Mouse (Mus musculus) forebrain, embryonic 16.5 days (tissue): ENCODE measurements at regions not wholly inside any gene's neighbourhood (a gene's known extent, or its start where the extent isn't known, plus 50 kb on each side); places are given as distances from the start of the nearest gene placed in this dataset.
"Not testable (repeated sequence)": the region's sequence is repeated elsewhere in the genome, so short reads cannot be mapped to it uniquely, and the experiment has no call there.

ENCODE experiments used
- ATAC-seq: fragments of 200-750 bp; cut with Nextera tagmentation; 2 replicates; pipeline ENCODE4 v1.8.0; 2017; ENCODE audit warnings: mild to moderate bottlenecking, moderate library complexity
- H3K27ac ChIP-seq: fragments of 300-500 bp; sonication (generic); 2 replicates; pipeline ENCODE4 v1.5.1; 2014; ENCODE audit warnings: low read length, control low read depth
- H3K27me3 ChIP-seq: fragments of 300-500 bp; sonication (generic); replicated peaks from 2 replicates; pipeline ENCODE4 v1.6.1; 2014; ENCODE audit warnings: low read length; ENCODE audit not compliant: control insufficient read depth, insufficient read depth
- H3K36me3 ChIP-seq: fragments of 300-500 bp; sonication (generic); 2 replicates; pipeline ENCODE4 v1.6.1; 2014; ENCODE audit not compliant: control insufficient read depth, insufficient read depth
- H3K4me1 ChIP-seq: fragments of 300-500 bp; sonication (generic); replicated peaks from 2 replicates; pipeline ENCODE4 v1.6.1; 2014; ENCODE audit warnings: low read length; ENCODE audit not compliant: control insufficient read depth, insufficient read depth
- H3K4me2 ChIP-seq: fragments of 300-500 bp; sonication (generic); 2 replicates; pipeline ENCODE4 v1.6.1; 2014; ENCODE audit warnings: mild to moderate bottlenecking, low read length, control low read depth
- H3K4me3 ChIP-seq: fragments of 300-500 bp; sonication (generic); replicated peaks from 2 replicates; pipeline ENCODE4 v1.5.1; 2014; ENCODE audit warnings: mild to moderate bottlenecking, low read length, control low read depth
- H3K9ac ChIP-seq: fragments of 300-500 bp; sonication (generic); replicated peaks from 2 replicates; pipeline ENCODE4 v1.6.1; 2014; ENCODE audit warnings: low read depth, low read length, control low read depth
- H3K9me3 ChIP-seq: fragments of 300-500 bp; sonication (generic); 2 replicates; pipeline ENCODE4 v1.6.1; 2016; ENCODE audit warnings: low read length; ENCODE audit not compliant: control insufficient read depth
- WGBS: fragments of 180-500 bp; shearing (Covaris S2); extraction: QIAGEN DNeasy Blood & Tissue Kit; methylation state at CpG from one replicate; pipeline ENCODE4 v1.1.7; 2014; 5-methylcytosine and 5-hydroxymethylcytosine counted together

- Histone ChIP-seq H3K4me1 (no peaks in the 10 kb centered on the region), H3K9me3 (no peaks in the 10 kb centered on the region), H3K4me2 (no peak overlapping the region), H3K36me3 (no peaks in the 10 kb centered on the region), H3K9ac (no peak overlapping the region), H3K27me3 (no peaks in the 10 kb centered on the region), H3K4me3 (no peak overlapping the region), H3K27ac (no peak overlapping the region)
- WGBS: 55% methylated on average over 10 of the region's 10 CpGs
- ATAC-seq: no peak
These were observed 198.2 kb upstream of the Hmga2 start for GRCm38 (mm10) chr10:120674321-120675045.

- not testable (repeated sequence) for H3K9me3 ChIP-seq, H3K36me3 ChIP-seq, H3K27ac ChIP-seq, H3K4me1 ChIP-seq, H3K27me3 ChIP-seq, H3K9ac ChIP-seq, H3K4me2 ChIP-seq, H3K4me3 ChIP-seq
- 65% methylated on average over 7 of the region's 7 CpGs for WGBS
- ATAC-seq: peak; percentile 79
These were observed 191.4 kb upstream of the Hmga2 start for GRCm38 (mm10) chr10:120667678-120668031.

GRCm38 (mm10) chr10:120666985-120667677 lies 190.9 kb upstream of the Hmga2 start:
- Histone ChIP-seq H3K36me3 (no peaks in the 10 kb centered on the region), H3K27ac (no peak overlapping the region), H3K4me2 (no peak overlapping the region), H3K27me3 (no peaks in the 10 kb centered on the region), H3K4me1 (0 out of 2 replicates have a peak, but pooled peaks cover 4% of the 10 kb centered on the region), H3K9me3 (no peaks in the 10 kb centered on the region), H3K4me3 (no peak overlapping the region), H3K9ac (no peak overlapping the region)
- WGBS: 26% methylated on average over 12 of the region's 12 CpGs
- peak; percentile 89 for ATAC-seq

GRCm38 (mm10) chr10:120666202-120666860 lies 190.1 kb upstream of the Hmga2 start:
- Histone ChIP-seq H3K4me2 (no peak overlapping the region), H3K36me3 (no peaks in the 10 kb centered on the region), H3K9ac (no peak overlapping the region), H3K27me3 (no peaks in the 10 kb centered on the region), H3K9me3 (no peaks in the 10 kb centered on the region), H3K4me3 (no peak overlapping the region), H3K4me1 (0 out of 2 replicates have a peak, but pooled peaks cover 4% of the 10 kb centered on the region), H3K27ac (no peak overlapping the region)
- ATAC-seq: no peak
- whole genome bisulfite sequencing: 89% methylated on average over 7 of the region's 7 CpGs

- no peak for ATAC-seq
- H3K4me1 ChIP-seq: 0 out of 2 replicates have a peak, but pooled peaks cover 4% of the 10 kb centered on the region
- H3K4me2 ChIP-seq: no peak overlapping the region
- H3K36me3 ChIP-seq: no peaks in the 10 kb centered on the region
- H3K9ac ChIP-seq: no peak overlapping the region
- 63% methylated on average over 5 of the region's 5 CpGs for WGBS
- H3K27ac ChIP-seq: no peak overlapping the region
- no peaks in the 10 kb centered on the region for H3K27me3 ChIP-seq
- H3K9me3 ChIP-seq: no peaks in the 10 kb centered on the region
- H3K4me3 ChIP-seq: no peak overlapping the region
These were observed 189.4 kb upstream of the Hmga2 start for GRCm38 (mm10) chr10:120665670-120666069.

- H3K9ac ChIP-seq: no peak overlapping the region
- H3K36me3 ChIP-seq: no peaks in the 10 kb centered on the region
- no peak overlapping the region for H3K4me2 ChIP-seq
- ATAC-seq: no peak
- no peaks in the 10 kb centered on the region for H3K9me3 ChIP-seq
- no peak overlapping the region for H3K27ac ChIP-seq
- H3K4me3 ChIP-seq: no peak overlapping the region
- peaks cover 4% of the 10 kb centered on the region; the same call in 1 of the 2 replicates for H3K4me1 ChIP-seq
- no peaks in the 10 kb centered on the region for H3K27me3 ChIP-seq
- 90% methylated on average over 5 of the region's 5 CpGs for WGBS
These were observed 188.2 kb upstream of the Hmga2 start for GRCm38 (mm10) chr10:120664419-120664818.

GRCm38 (mm10) chr10:120663396-120663795 lies 187.1 kb upstream of the Hmga2 start:
- Histone ChIP-seq H3K9ac (no peak overlapping the region), H3K27me3 (no peaks in the 10 kb centered on the region), H3K4me3 (no peak overlapping the region), H3K4me1 (peaks cover 4% of the 10 kb centered on the region; the same call in 1 of the 2 replicates), H3K4me2 (no peak overlapping the region), H3K36me3 (no peaks in the 10 kb centered on the region), H3K9me3 (no peaks in the 10 kb centered on the region), H3K27ac (no peak overlapping the region)
- 88% methylated on average over 11 of the region's 11 CpGs for WGBS
- ATAC-seq: no peak

- Histone ChIP-seq H3K27ac (no peak overlapping the region), H3K27me3 (no peaks in the 10 kb centered on the region), H3K36me3 (no peaks in the 10 kb centered on the region), H3K9me3 (no peaks in the 10 kb centered on the region), H3K4me1 (peaks cover 2% of the 10 kb centered on the region), H3K9ac (no peak overlapping the region), H3K4me2 (no peak overlapping the region), H3K4me3 (no peak overlapping the region)
- ATAC-seq: no peak
- 59% methylated on average over 6 of the region's 6 CpGs for WGBS
These were observed 184.2 kb upstream of the Hmga2 start for GRCm38 (mm10) chr10:120660503-120660902.

- ATAC-seq: peak; percentile 82
- WGBS: 43% methylated on average over 14 of the region's 14 CpGs
- Histone ChIP-seq H3K9me3 (no peaks in the 10 kb centered on the region; the same call in 1 of the 2 replicates), H3K27ac (peak overlapping the region; percentile 66; the same call in 1 of the 2 replicates), H3K27me3 (no peaks in the 10 kb centered on the region), H3K4me2 (peak overlapping the region; percentile 16; the same call in 1 of the 2 replicates), H3K36me3 (no peaks in the 10 kb centered on the region), H3K9ac (no peak overlapping the region), H3K4me1 (peaks cover 9% of the 10 kb centered on the region), H3K4me3 (no peak overlapping the region)
These were observed 179.1 kb upstream of the Hmga2 start for GRCm38 (mm10) chr10:120655238-120655931.
